Mouse (Mus musculus) liver, embryonic 15.5 days (tissue): ENCODE data around the gene Cacna1c. TPM values are rescaled to one million over a fixed set of nuclear protein-coding genes. Genes with fewer than 3 reads are reported as not detected.

Source experiments
- ATAC-seq: fragments of 200-750 bp; cut with Nextera tagmentation; 2 replicates; pipeline ENCODE4 v1.8.0; 2017; ENCODE audit warnings: moderate number of reproducible peaks, mild to moderate bottlenecking, moderate library complexity; ENCODE audit not compliant: insufficient read depth
- H3K27ac ChIP-seq: fragments of 300-500 bp; sonication (generic); replicated peaks from 2 replicates; pipeline ENCODE4 v1.5.1; 2015; ENCODE audit warnings: mild to moderate bottlenecking, inconsistent platforms
- H3K27me3 ChIP-seq: fragments of 300-500 bp; sonication (generic); 2 replicates; pipeline ENCODE4 v1.6.1; 2015; ENCODE audit warnings: mild to moderate bottlenecking, inconsistent platforms
- H3K36me3 ChIP-seq: fragments of 300-500 bp; sonication (generic); replicated peaks from 2 replicates; pipeline ENCODE4 v1.6.1; 2015; ENCODE audit warnings: moderate library complexity, mild to moderate bottlenecking, inconsistent platforms
- H3K4me1 ChIP-seq: fragments of 300-500 bp; sonication (generic); replicated peaks from 2 replicates; pipeline ENCODE4 v1.6.1; 2015; ENCODE audit warnings: inconsistent platforms
- H3K4me2 ChIP-seq: fragments of 300-500 bp; sonication (generic); 2 replicates; pipeline ENCODE4 v1.6.1; 2015; ENCODE audit warnings: moderate library complexity, mild to moderate bottlenecking, inconsistent platforms
- H3K4me3 ChIP-seq: fragments of 300-500 bp; sonication (generic); replicated peaks from 2 replicates; pipeline ENCODE4 v1.5.1; 2015; ENCODE audit warnings: mild to moderate bottlenecking, inconsistent platforms
- H3K9ac ChIP-seq: fragments of 300-500 bp; sonication (generic); 2 replicates; pipeline ENCODE4 v1.6.1; 2015; ENCODE audit warnings: moderate library complexity, mild to moderate bottlenecking, inconsistent platforms
- H3K9me3 ChIP-seq: fragments of 300-500 bp; sonication (generic); replicated peaks from 2 replicates; pipeline ENCODE4 v1.6.1; 2016; ENCODE audit warnings: inconsistent platforms
- WGBS: fragments of 180-500 bp; shearing (Covaris S2); methylation state at CpG from one replicate; pipeline ENCODE4 v1.1.7; 2015; ENCODE audit warnings: mixed read lengths; ENCODE audit not compliant: insufficient replicate concordance; 5-methylcytosine and 5-hydroxymethylcytosine counted together
- polyA plus RNA-seq: library from polyadenylated mRNA; unstranded; fragments of >200 nt; fragmentation: Nextera tagmentation; extraction: Ambion mirVana; gene quantifications from 2 replicates; pipeline ENCODE4 v1.2.1, GENCODE M21; 2015

The Cacna1c gene
- polyA plus RNA-seq, 1 experiment from 2014 or later = 0.41 TPM

GRCm38 (mm10) chr6:119186658-119187057 is 9.6 kb downstream of the Cacna1c start:
- Histone ChIP-seq H3K9ac (no peak overlapping the region), H3K4me2 (no peak overlapping the region), H3K27me3 (no peaks in the 10 kb centered on the region), H3K4me1 (no peaks in the 10 kb centered on the region), H3K36me3 (no peaks in the 10 kb centered on the region), H3K9me3 (no peaks in the 10 kb centered on the region), H3K4me3 (no peak overlapping the region), H3K27ac (no peak overlapping the region)
- 58% methylated on average over 8 of the region's 8 CpGs for WGBS
- ATAC-seq = no peak

DNA sequence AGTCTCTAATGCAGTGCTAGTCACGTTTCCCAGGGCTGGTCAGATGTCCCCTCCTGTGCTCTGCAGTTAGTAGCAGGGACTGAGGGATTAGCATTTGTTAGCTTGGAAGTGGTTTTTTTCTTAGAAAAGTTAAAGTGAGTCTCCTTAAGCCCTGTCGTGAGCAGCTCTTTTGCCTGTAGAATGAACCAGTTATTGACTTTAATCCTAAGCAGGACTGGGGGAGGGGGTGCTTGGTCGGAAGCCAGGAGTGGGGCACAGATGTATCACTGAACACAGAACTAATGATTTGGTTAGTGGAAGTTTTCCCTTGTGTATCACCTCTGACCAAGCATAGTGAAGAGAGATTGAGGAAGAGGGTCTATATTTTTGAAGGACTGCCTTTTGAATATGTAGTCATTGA is 12.4 kb downstream of the Cacna1c start:
- Histone ChIP-seq H3K4me2 (no peak overlapping the region), H3K9me3 (no peaks in the 10 kb centered on the region), H3K4me1 (no peaks in the 10 kb centered on the region), H3K27ac (no peak overlapping the region), H3K27me3 (no peaks in the 10 kb centered on the region), H3K9ac (no peak overlapping the region), H3K4me3 (no peak overlapping the region), H3K36me3 (no peaks in the 10 kb centered on the region)
- ATAC-seq = no peak
- WGBS = 69% methylated on average over 3 of the region's 3 CpGs

DNA sequence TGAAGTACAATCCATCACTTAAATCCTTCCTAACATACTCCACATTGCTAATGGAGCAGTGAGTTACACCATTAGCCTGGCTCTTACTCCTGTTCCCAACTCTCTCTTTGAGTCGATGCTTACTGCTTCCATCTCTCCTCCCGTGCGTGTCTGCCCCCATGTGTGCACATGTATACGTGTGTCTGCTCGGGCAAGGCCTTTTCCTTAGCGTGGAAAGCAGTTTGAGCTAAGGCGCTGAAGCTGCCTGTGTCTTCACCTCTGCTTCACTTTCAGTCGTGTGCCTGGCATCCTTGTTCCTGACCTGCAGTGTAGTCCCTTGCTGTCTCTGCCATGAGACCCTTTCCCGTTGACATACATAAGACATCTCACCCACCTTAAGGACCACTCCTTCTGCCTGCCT is 14.0 kb downstream of the Cacna1c start:
- Histone ChIP-seq H3K27me3 (no peaks in the 10 kb centered on the region), H3K9me3 (no peaks in the 10 kb centered on the region)

DNA sequence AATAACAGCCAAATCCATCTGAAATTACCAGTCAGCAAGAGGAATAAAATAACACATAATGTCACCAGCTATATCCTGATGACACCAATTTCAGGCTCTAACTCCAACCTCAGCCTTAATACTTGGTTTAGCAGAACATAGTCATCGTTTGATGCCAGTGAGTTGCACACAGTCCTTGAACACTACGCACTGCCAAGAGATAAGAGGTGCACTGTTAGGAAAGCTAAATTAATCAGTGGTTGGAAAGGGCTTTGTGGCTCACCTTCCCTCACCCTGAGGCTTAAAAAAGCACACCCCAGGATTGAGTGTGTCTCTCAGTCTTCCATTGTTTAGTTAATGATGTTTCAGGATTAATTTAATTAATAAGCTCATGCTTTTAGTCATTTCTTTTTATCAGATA is 16.0 kb downstream of the Cacna1c start:
- Histone ChIP-seq H3K4me1 (peaks cover 14% of the 10 kb centered on the region), H3K27me3 (no peaks in the 10 kb centered on the region), H3K36me3 (no peaks in the 10 kb centered on the region), H3K4me3 (no peak overlapping the region), H3K9ac (no peak overlapping the region), H3K9me3 (no peaks in the 10 kb centered on the region), H3K27ac (no peak overlapping the region), H3K4me2 (no peak overlapping the region)
- no peak for ATAC-seq
- WGBS = 61% methylated on average over 2 of the region's 2 CpGs

More for the DNA sequence above, 14.0 kb downstream of the Cacna1c start:
- Histone ChIP-seq H3K4me3 (no peak overlapping the region), H3K36me3 (no peaks in the 10 kb centered on the region), H3K27ac (no peak overlapping the region), H3K4me2 (no peak overlapping the region), H3K4me1 (no peaks in the 10 kb centered on the region), H3K9ac (no peak overlapping the region)
- ATAC-seq = no peak
- 77% methylated on average over 9 of the region's 9 CpGs for WGBS

GRCm38 (mm10) chr6:119177101-119177500 is 19.1 kb downstream of the Cacna1c start:
- Histone ChIP-seq H3K9me3 (no peaks in the 10 kb centered on the region), H3K4me3 (no peak overlapping the region), H3K4me2 (no peak overlapping the region), H3K36me3 (no peaks in the 10 kb centered on the region), H3K9ac (no peak overlapping the region), H3K27ac (no peak overlapping the region), H3K27me3 (no peaks in the 10 kb centered on the region), H3K4me1 (peaks cover 23% of the 10 kb centered on the region)
- ATAC-seq = no peak
- whole genome bisulfite sequencing = 60% methylated on average over 8 of the region's 8 CpGs

DNA sequence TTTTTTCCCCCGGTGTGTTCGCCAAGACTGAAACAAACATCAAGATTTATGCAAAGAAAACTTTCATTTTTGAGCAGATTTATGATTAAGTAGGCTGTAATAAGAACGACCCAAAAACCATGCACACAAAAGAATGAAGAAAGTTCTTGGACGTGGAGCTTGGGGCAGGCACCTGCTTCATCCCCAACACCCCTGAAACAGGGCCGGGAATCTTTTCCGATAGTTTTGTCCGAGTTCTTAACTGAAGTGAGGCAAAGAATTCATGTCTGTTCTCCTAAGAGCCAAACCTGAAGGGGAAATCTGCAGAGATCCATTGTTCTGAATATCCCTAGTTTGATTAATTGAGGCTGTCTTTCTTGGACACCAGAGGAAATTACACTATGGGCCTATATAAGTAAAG is 20.1 kb downstream of the Cacna1c start:
- 63% methylated on average over 7 of the region's 7 CpGs for WGBS
- peak overlapping the region; percentile 83 for H3K4me3 ChIP-seq
- peak overlapping the region; percentile 74 for H3K4me2 ChIP-seq
- no peak overlapping the region for H3K27ac ChIP-seq
- peaks cover 24% of the 10 kb centered on the region for H3K4me1 ChIP-seq
- H3K27me3 ChIP-seq = no peaks in the 10 kb centered on the region
- no peak for ATAC-seq
- no peaks in the 10 kb centered on the region for H3K36me3 ChIP-seq
- peak overlapping the region; percentile 72; the same call in 1 of the 2 replicates for H3K9ac ChIP-seq
- H3K9me3 ChIP-seq = no peaks in the 10 kb centered on the region

- Histone ChIP-seq H3K27ac (peak within 1 kb of the TSS; percentile 86), H3K27me3 (no peaks in the 10 kb centered on the region), H3K4me2 (peak within 1 kb of the TSS; percentile 74), H3K4me3 (peak within 1 kb of the TSS; percentile 83), H3K9me3 (no peaks in the 10 kb centered on the region), H3K36me3 (no peaks in the 10 kb centered on the region), H3K9ac (peak within 1 kb of the TSS; percentile 72), H3K4me1 (peaks cover 26% of the 10 kb centered on the region)
- peak; percentile 95 for ATAC-seq
- under 1% methylated on average over 64 of the region's 65 CpGs for WGBS
Measured at GRCm38 (mm10) chr6:119175078-119175853, 21.0 kb downstream of the Cacna1c start, which contains the start of gene Dcp1b. Gene Dcp1b, plus strand, starts transcription at chr6:119175253.

DNA sequence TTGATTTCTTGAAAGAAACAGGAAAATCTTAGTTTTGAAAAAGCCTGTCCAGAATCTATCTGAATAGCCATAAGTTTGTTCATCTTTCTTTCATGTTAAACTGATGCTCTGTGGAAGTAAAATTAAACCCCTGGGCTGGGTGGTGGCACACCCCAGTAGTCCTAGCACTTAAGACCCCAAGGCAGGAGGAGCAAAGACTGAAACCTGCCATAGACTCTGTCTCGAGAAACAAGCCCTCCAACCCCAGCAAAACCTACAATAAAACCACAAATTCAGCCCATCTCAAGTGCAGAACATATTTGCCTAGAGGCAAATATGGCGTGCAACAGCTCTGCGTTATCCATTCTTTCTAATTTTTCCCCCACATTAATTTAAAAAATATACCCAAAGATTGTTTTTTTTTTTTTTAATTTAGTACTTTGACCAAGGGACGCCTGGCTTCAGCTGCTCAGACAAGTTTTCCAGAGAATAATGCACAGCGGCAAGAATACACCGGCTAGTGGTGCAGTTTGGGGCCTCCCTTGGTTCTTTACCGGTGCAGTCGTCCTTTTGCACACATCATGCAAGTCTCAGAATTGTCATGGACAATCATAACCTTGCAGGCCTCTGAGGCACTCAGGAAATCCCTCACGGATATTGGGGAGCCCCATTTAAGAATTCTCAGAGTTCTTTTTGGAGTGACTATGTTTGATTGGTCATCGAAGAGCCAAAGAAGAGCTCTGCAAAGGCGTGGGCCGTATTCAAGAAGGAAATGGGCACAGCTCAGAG is 21.7 kb downstream of the Cacna1c start:
- ATAC-seq = no peak
- Histone ChIP-seq H3K4me1 (peaks cover 26% of the 10 kb centered on the region), H3K9ac (peak overlapping the region; percentile 72; the same call in 1 of the 2 replicates), H3K4me3 (peak overlapping the region; percentile 83), H3K36me3 (no peaks in the 10 kb centered on the region), H3K27me3 (no peaks in the 10 kb centered on the region), H3K27ac (0 out of 2 replicates have a peak overlapping the region, but pooled peaks have one; percentile 86), H3K4me2 (peak overlapping the region; percentile 74), H3K9me3 (no peaks in the 10 kb centered on the region)
- WGBS = 43% methylated on average over 12 of the region's 12 CpGs

- Histone ChIP-seq H3K9ac (no peak overlapping the region), H3K4me3 (no peak overlapping the region), H3K36me3 (no peaks in the 10 kb centered on the region), H3K4me1 (no peaks in the 10 kb centered on the region), H3K27me3 (0 out of 2 replicates have a peak, but pooled peaks cover 3% of the 10 kb centered on the region), H3K4me2 (no peak overlapping the region), H3K27ac (no peak overlapping the region), H3K9me3 (no peaks in the 10 kb centered on the region)
- no peak for ATAC-seq
Measured at GRCm38 (mm10) chr6:119165677-119166076, 30.5 kb downstream of the Cacna1c start.

- Histone ChIP-seq H3K36me3 (no peaks in the 10 kb centered on the region), H3K9me3 (no peaks in the 10 kb centered on the region), H3K4me2 (no peak overlapping the region), H3K9ac (no peak overlapping the region), H3K27me3 (no peaks in the 10 kb centered on the region), H3K4me1 (no peaks in the 10 kb centered on the region), H3K4me3 (no peak overlapping the region), H3K27ac (no peak overlapping the region)
- WGBS = 30% methylated on average over 4 of the region's 4 CpGs
- ATAC-seq = no peak
Measured at GRCm38 (mm10) chr6:119145109-119145508, 51.1 kb downstream of the Cacna1c start.

- Histone ChIP-seq H3K27me3 (no peaks in the 10 kb centered on the region), H3K4me3 (no peak overlapping the region), H3K9me3 (no peaks in the 10 kb centered on the region), H3K36me3 (no peaks in the 10 kb centered on the region), H3K4me2 (no peak overlapping the region), H3K4me1 (no peaks in the 10 kb centered on the region), H3K9ac (no peak overlapping the region), H3K27ac (no peak overlapping the region)
- ATAC-seq = peak; percentile 68
- whole genome bisulfite sequencing = 35% methylated on average over 7 of the region's 7 CpGs
Measured at GRCm38 (mm10) chr6:119139561-119139960, 56.7 kb downstream of the Cacna1c start.
